Mouse (Mus musculus): ENCODE data around the gene Cpe. TPM values are rescaled to one million over a fixed set of nuclear protein-coding genes. Genes with fewer than 3 reads are reported as not detected.

Cpe gene
- polyA plus RNA-seq, 1 experiment from 2014 or later, result 65.0 TPM

DNA sequence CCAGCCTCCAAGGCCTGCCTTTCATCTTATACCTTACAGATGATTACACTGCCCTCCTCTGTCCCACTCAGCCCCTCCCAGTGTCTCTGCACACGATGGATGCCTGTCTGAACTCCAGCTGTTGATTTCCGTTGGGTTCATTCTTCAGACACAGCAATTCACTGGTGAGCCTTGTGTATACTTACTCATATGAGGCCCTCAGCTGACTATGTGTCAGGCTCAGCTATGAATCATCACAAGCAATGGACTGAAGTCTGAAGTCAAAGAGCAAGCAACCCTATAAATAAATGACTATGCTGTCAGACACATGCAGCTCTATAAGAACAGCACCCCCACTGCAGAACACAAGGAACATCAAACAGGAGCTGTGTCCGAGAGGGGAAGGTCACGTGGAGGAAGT, 77.4 kb downstream of the Cpe start:
- Histone ChIP-seq H3K4me1 (ENCODE audit: control insufficient read depth, insufficient read depth, low read length) (no peaks in the 10 kb centered on the region), H3K27me3 (ENCODE audit: control insufficient read depth, insufficient read depth, low read length) (no peaks in the 10 kb centered on the region), H3K36me3 (ENCODE audit: control insufficient read depth, insufficient read depth, low read length) (no peaks in the 10 kb centered on the region), H3K9ac (ENCODE audit: low read depth, low read length) (no peak overlapping the region), H3K9me3 (ENCODE audit: control insufficient read depth, low read length) (no peaks in the 10 kb centered on the region), H3K4me2 (replicated peaks; ENCODE audit: low read depth, low read length) (no peak overlapping the region), H3K27ac (ENCODE audit: low read depth, low read length) (no peak overlapping the region), H3K4me3 (ENCODE audit: low read length) (no peak overlapping the region)
- WGBS, result 59% methylated on average over 4 of the region's 4 CpGs
- ATAC-seq (ENCODE audit: low FRiP score, low TSS enrichment), result no peak

GRCm38 (mm10) chr8:64613663-64614062, 79.2 kb downstream of the Cpe start:
- H3K4me1 ChIP-seq (ENCODE audit: control insufficient read depth, insufficient read depth, low read length), result no peaks in the 10 kb centered on the region
- no peaks in the 10 kb centered on the region for H3K9me3 ChIP-seq (ENCODE audit: control insufficient read depth, low read length)
- H3K4me2 ChIP-seq (replicated peaks; ENCODE audit: low read depth, low read length), result no peak overlapping the region
- no peak for ATAC-seq (ENCODE audit: low FRiP score, low TSS enrichment)
- no peak overlapping the region for H3K9ac ChIP-seq (ENCODE audit: low read depth, low read length)
- H3K36me3 ChIP-seq (ENCODE audit: control insufficient read depth, insufficient read depth, low read length), result no peaks in the 10 kb centered on the region
- no peak overlapping the region for H3K4me3 ChIP-seq (ENCODE audit: low read length)
- H3K27ac ChIP-seq (ENCODE audit: low read depth, low read length), result no peak overlapping the region
- H3K27me3 ChIP-seq (ENCODE audit: control insufficient read depth, insufficient read depth, low read length), result no peaks in the 10 kb centered on the region
- 40% methylated on average over 5 of the region's 5 CpGs for WGBS

DNA sequence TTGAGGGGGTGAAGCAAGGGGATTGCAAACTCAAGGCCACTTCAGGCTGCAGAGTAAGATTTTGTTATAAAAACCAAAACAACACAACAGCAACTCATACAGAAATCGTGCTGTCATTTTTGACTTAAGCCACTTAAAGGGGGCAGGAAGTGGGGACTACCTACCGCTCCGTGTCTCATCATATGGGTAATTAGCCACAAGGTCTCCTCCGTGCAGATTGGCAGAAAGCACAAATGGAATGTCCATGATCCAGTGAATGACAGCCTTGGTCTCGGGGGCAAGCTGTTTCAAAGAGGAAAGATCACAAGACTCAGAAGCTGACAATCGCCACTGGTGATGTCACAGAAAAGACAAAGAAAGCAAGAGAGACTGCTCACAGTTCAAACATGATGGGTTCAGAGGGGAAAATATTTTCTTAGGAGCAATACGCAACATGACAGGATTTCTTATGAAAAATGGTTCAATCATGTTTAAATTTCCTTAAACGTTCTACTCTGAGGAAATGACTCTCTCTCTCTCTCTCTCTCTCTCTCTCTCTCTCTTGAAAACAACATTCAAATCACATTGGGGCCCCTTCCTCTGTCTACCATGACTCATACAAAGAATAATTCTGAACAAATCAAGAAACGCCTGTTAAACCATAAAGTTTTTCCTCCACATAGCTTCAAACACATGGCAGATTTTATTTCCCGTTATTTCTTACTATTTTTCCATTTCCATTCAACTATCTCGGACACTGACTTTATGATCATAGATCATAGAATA, 81.5 kb downstream of the Cpe start:
- Histone ChIP-seq H3K4me3 (ENCODE audit: low read length) (no peak overlapping the region), H3K9me3 (ENCODE audit: control insufficient read depth, low read length) (no peaks in the 10 kb centered on the region), H3K4me2 (replicated peaks; ENCODE audit: low read depth, low read length) (no peak overlapping the region), H3K27ac (ENCODE audit: low read depth, low read length) (no peak overlapping the region), H3K27me3 (ENCODE audit: control insufficient read depth, insufficient read depth, low read length) (no peaks in the 10 kb centered on the region), H3K36me3 (ENCODE audit: control insufficient read depth, insufficient read depth, low read length) (no peaks in the 10 kb centered on the region), H3K4me1 (ENCODE audit: control insufficient read depth, insufficient read depth, low read length) (no peaks in the 10 kb centered on the region), H3K9ac (ENCODE audit: low read depth, low read length) (no peak overlapping the region)
- no peak for ATAC-seq (ENCODE audit: low FRiP score, low TSS enrichment)
- 68% methylated on average over 11 of the region's 11 CpGs for WGBS

- Histone ChIP-seq H3K9me3 (ENCODE audit: control insufficient read depth, low read length) (no peaks in the 10 kb centered on the region), H3K4me1 (ENCODE audit: control insufficient read depth, insufficient read depth, low read length) (no peaks in the 10 kb centered on the region), H3K9ac (ENCODE audit: low read depth, low read length) (no peak overlapping the region), H3K4me2 (replicated peaks; ENCODE audit: low read depth, low read length) (no peak overlapping the region), H3K27me3 (ENCODE audit: control insufficient read depth, insufficient read depth, low read length) (no peaks in the 10 kb centered on the region), H3K27ac (ENCODE audit: low read depth, low read length) (no peak overlapping the region), H3K36me3 (ENCODE audit: control insufficient read depth, insufficient read depth, low read length) (no peaks in the 10 kb centered on the region; the same call in 1 of the 2 replicates), H3K4me3 (ENCODE audit: low read length) (no peak overlapping the region)
- ATAC-seq (ENCODE audit: low FRiP score, low TSS enrichment), result no peak
- WGBS, result 91% methylated on average over 16 of the region's 16 CpGs
Measured at GRCm38 (mm10) chr8:64608931-64609330, 83.9 kb downstream of the Cpe start.

- no peaks in the 10 kb centered on the region for H3K4me1 ChIP-seq (ENCODE audit: control insufficient read depth, insufficient read depth, low read length)
- no peaks in the 10 kb centered on the region; the same call in 1 of the 2 replicates for H3K36me3 ChIP-seq (ENCODE audit: control insufficient read depth, insufficient read depth, low read length)
- H3K4me2 ChIP-seq (replicated peaks; ENCODE audit: low read depth, low read length), result no peak overlapping the region
- H3K4me3 ChIP-seq (ENCODE audit: low read length), result no peak overlapping the region
- H3K27ac ChIP-seq (ENCODE audit: low read depth, low read length), result no peak overlapping the region
- ATAC-seq (ENCODE audit: low FRiP score, low TSS enrichment), result no peak
- H3K9ac ChIP-seq (ENCODE audit: low read depth, low read length), result no peak overlapping the region
- H3K27me3 ChIP-seq (ENCODE audit: control insufficient read depth, insufficient read depth, low read length), result no peaks in the 10 kb centered on the region
- H3K9me3 ChIP-seq (ENCODE audit: control insufficient read depth, low read length), result no peaks in the 10 kb centered on the region
- 91% methylated on average over 5 of the region's 5 CpGs for WGBS
Measured at GRCm38 (mm10) chr8:64606015-64606414, 86.8 kb downstream of the Cpe start.

GRCm38 (mm10) chr8:64598206-64598605, 94.6 kb downstream of the Cpe start:
- WGBS, result 78% methylated on average over 4 of the region's 4 CpGs
- Histone ChIP-seq H3K36me3 (ENCODE audit: control insufficient read depth, insufficient read depth, low read length) (no peaks in the 10 kb centered on the region), H3K9me3 (ENCODE audit: control insufficient read depth, low read length) (no peaks in the 10 kb centered on the region), H3K4me3 (ENCODE audit: low read length) (no peak overlapping the region), H3K27me3 (ENCODE audit: control insufficient read depth, insufficient read depth, low read length) (no peaks in the 10 kb centered on the region), H3K27ac (ENCODE audit: low read depth, low read length) (no peak overlapping the region), H3K9ac (ENCODE audit: low read depth, low read length) (no peak overlapping the region), H3K4me2 (replicated peaks; ENCODE audit: low read depth, low read length) (no peak overlapping the region), H3K4me1 (ENCODE audit: control insufficient read depth, insufficient read depth, low read length) (no peaks in the 10 kb centered on the region)
- no peak for ATAC-seq (ENCODE audit: low FRiP score, low TSS enrichment)

- H3K4me2 ChIP-seq (replicated peaks; ENCODE audit: low read depth, low read length), result no peak overlapping the region
- WGBS, result 45% methylated on average over 21 of the region's 21 CpGs
- H3K4me3 ChIP-seq (ENCODE audit: low read length), result no peak overlapping the region
- H3K4me1 ChIP-seq (ENCODE audit: control insufficient read depth, insufficient read depth, low read length), result no peaks in the 10 kb centered on the region
- no peaks in the 10 kb centered on the region for H3K9me3 ChIP-seq (ENCODE audit: control insufficient read depth, low read length)
- H3K36me3 ChIP-seq (ENCODE audit: control insufficient read depth, insufficient read depth, low read length), result no peaks in the 10 kb centered on the region
- no peaks in the 10 kb centered on the region for H3K27me3 ChIP-seq (ENCODE audit: control insufficient read depth, insufficient read depth, low read length)
- no peak overlapping the region for H3K9ac ChIP-seq (ENCODE audit: low read depth, low read length)
- no peak overlapping the region for H3K27ac ChIP-seq (ENCODE audit: low read depth, low read length)
- peak; percentile 82; the same call in 1 of the 2 replicates for ATAC-seq (ENCODE audit: low FRiP score, low TSS enrichment)
Measured at GRCm38 (mm10) chr8:64597042-64597970, 95.5 kb downstream of the Cpe start.

DNA sequence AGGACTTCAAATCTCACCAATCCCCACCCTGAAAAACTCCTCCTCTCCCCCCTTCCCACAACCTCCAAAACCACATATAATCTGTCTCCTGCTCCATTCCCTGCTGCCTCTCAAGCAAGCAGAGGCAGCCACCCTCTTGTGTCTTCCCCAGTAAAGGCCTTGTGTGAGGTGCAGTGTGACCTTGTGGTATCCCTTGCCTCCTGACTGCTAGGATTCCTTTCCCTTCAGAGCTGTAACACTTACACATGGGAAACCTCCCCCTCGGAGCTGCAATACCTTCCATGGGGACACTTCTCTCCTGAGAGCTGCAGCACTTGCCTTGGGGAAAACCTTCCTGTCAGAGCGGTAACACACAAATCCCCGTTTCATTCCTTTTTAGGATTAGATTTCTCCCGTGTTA, 96.5 kb downstream of the Cpe start:
- H3K4me3 ChIP-seq (ENCODE audit: low read length), result no peak overlapping the region
- no peaks in the 10 kb centered on the region for H3K36me3 ChIP-seq (ENCODE audit: control insufficient read depth, insufficient read depth, low read length)
- H3K27me3 ChIP-seq (ENCODE audit: control insufficient read depth, insufficient read depth, low read length), result no peaks in the 10 kb centered on the region
- H3K4me2 ChIP-seq (replicated peaks; ENCODE audit: low read depth, low read length), result no peak overlapping the region
- H3K9me3 ChIP-seq (ENCODE audit: control insufficient read depth, low read length), result no peaks in the 10 kb centered on the region
- 81% methylated on average over 4 of the region's 4 CpGs for WGBS
- H3K27ac ChIP-seq (ENCODE audit: low read depth, low read length), result no peak overlapping the region
- H3K4me1 ChIP-seq (ENCODE audit: control insufficient read depth, insufficient read depth, low read length), result no peaks in the 10 kb centered on the region
- H3K9ac ChIP-seq (ENCODE audit: low read depth, low read length), result no peak overlapping the region
- no peak for ATAC-seq (ENCODE audit: low FRiP score, low TSS enrichment)

- Histone ChIP-seq H3K36me3 (ENCODE audit: control insufficient read depth, insufficient read depth, low read length) (no peaks in the 10 kb centered on the region), H3K27ac (ENCODE audit: low read depth, low read length) (no peak overlapping the region), H3K4me2 (replicated peaks; ENCODE audit: low read depth, low read length) (no peak overlapping the region), H3K4me1 (ENCODE audit: control insufficient read depth, insufficient read depth, low read length) (no peaks in the 10 kb centered on the region), H3K27me3 (ENCODE audit: control insufficient read depth, insufficient read depth, low read length) (no peaks in the 10 kb centered on the region), H3K4me3 (ENCODE audit: low read length) (no peak overlapping the region), H3K9me3 (ENCODE audit: control insufficient read depth, low read length) (no peaks in the 10 kb centered on the region), H3K9ac (ENCODE audit: low read depth, low read length) (no peak overlapping the region)
- WGBS, result 80% methylated on average over 1 of the region's 1 CpGs
- no peak for ATAC-seq (ENCODE audit: low FRiP score, low TSS enrichment)
Measured at GRCm38 (mm10) chr8:64590456-64590855, 102.4 kb downstream of the Cpe start.

All from kidney, embryonic 14.5 days (tissue).